Mouse (Mus musculus) neural tube, embryonic 11.5 days (tissue): ENCODE results near the gene Retn. TPM values are rescaled to one million over a fixed set of nuclear protein-coding genes. Genes with fewer than 3 reads are reported as not detected.

ENCODE experiments used
- polyA plus RNA-seq: library from polyadenylated mRNA; unstranded; fragments of >200 nt; fragmentation: Nextera tagmentation; extraction: Ambion mirVana; gene quantifications from 2 replicates; pipeline ENCODE4 v1.2.1, GENCODE M21; 2014

Retn gene
- polyA plus RNA-seq, 1 experiment from 2014 or later, result not detected

Other genes starting within 250 kb of the Retn start
- gene Pex11g, start 188.1 kb upstream of the Retn start, polyA plus RNA-seq, result 2.9 TPM in 2 replicates
- 0.20 TPM in 1 of 2 replicates, not detected in the other for gene Tex45, start 184.9 kb upstream of the Retn start, polyA plus RNA-seq
- gene Zfp358, start 162.6 kb upstream of the Retn start, polyA plus RNA-seq, result 29.9 and 36.8 TPM in 2 replicates
- gene Mcoln1, start 155.3 kb upstream of the Retn start, polyA plus RNA-seq, result 50.3 and 56.0 TPM in 2 replicates
- 17.9 and 20.7 TPM in 2 replicates for gene Pnpla6, start 140.4 kb upstream of the Retn start, polyA plus RNA-seq
- 4.8 and 5.6 TPM in 2 replicates for gene C330021F23Rik, start 87.8 kb upstream of the Retn start, polyA plus RNA-seq
- gene Camsap3, start 68.5 kb upstream of the Retn start, polyA plus RNA-seq, result 13.7 and 14.5 TPM in 2 replicates
- 61.6 and 68.3 TPM in 2 replicates for gene Xab2, start 34.5 kb upstream of the Retn start, polyA plus RNA-seq
- gene Pet100, start 34.2 kb upstream of the Retn start, polyA plus RNA-seq, result 91.7 and 99.2 TPM in 2 replicates
- not detected in 2 replicates for gene Pcp2, start 30.2 kb upstream of the Retn start, polyA plus RNA-seq
- gene Stxbp2, start 24.8 kb upstream of the Retn start, polyA plus RNA-seq, result 17.3 and 25.2 TPM in 2 replicates
- gene Mcemp1, start 10.0 kb downstream of the Retn start, polyA plus RNA-seq, result not detected in 2 replicates
- 7.9 and 11.3 TPM in 2 replicates for gene Fcor, start 16.6 kb downstream of the Retn start, polyA plus RNA-seq
- gene Trappc5, start 20.5 kb downstream of the Retn start, polyA plus RNA-seq, result 37.0 and 43.6 TPM in 2 replicates
- gene Fcer2a, start 38.4 kb downstream of the Retn start, polyA plus RNA-seq, result 0.11 and 0.24 TPM in 2 replicates
- gene Clec4g, start 64.9 kb downstream of the Retn start, polyA plus RNA-seq, result 0.26 TPM in 1 of 2 replicates, not detected in the other
- not detected in 2 replicates for gene Cd209a, start 93.2 kb downstream of the Retn start, polyA plus RNA-seq
- gene Cd209e, start 198.5 kb downstream of the Retn start, polyA plus RNA-seq, result not detected in 2 replicates
- not detected in 2 replicates for gene Cd209d, start 222.8 kb downstream of the Retn start, polyA plus RNA-seq